Mouse (Mus musculus): ENCODE measurements at regions not wholly inside any gene's neighbourhood (a gene's known extent, or its start where the extent isn't known, plus 50 kb on each side); places are given as distances from the start of the nearest gene placed in this dataset.

DNA sequence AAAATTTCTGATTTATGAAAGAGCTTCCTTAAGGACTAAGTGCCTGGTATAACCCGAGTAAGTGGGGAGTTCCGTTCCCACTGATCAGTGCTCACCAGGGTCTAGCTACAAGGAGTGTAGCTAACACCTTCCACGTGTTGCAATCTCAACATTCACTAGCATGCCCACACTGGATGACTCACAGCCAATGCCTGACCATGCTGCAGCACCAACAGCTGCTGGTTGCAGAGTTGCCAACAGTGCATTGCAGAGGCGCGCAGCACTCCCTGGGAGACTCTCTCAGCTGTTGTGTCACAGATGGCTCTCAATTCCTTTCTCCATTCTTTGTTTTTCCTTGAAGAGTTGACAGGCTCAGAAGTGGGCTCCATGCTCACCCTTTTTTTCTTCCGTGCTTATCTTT, 787.5 kb upstream of the Tenm3 start:
- TF ChIP-seq CTCF (conservative IDR thresholded peaks at IDR 0.05; ENCODE audit: insufficient read depth, insufficient read length, low read depth, low read length) (no peak), POLR2A (IDR thresholded peaks at IDR 0.05; ENCODE audit: low read depth, low read length) (no peak)

Measured in kidney, adult 2 months (tissue).